Comparison of ENCODE assay signal across 8 mouse cellular contexts in the genomic region with DNA sequence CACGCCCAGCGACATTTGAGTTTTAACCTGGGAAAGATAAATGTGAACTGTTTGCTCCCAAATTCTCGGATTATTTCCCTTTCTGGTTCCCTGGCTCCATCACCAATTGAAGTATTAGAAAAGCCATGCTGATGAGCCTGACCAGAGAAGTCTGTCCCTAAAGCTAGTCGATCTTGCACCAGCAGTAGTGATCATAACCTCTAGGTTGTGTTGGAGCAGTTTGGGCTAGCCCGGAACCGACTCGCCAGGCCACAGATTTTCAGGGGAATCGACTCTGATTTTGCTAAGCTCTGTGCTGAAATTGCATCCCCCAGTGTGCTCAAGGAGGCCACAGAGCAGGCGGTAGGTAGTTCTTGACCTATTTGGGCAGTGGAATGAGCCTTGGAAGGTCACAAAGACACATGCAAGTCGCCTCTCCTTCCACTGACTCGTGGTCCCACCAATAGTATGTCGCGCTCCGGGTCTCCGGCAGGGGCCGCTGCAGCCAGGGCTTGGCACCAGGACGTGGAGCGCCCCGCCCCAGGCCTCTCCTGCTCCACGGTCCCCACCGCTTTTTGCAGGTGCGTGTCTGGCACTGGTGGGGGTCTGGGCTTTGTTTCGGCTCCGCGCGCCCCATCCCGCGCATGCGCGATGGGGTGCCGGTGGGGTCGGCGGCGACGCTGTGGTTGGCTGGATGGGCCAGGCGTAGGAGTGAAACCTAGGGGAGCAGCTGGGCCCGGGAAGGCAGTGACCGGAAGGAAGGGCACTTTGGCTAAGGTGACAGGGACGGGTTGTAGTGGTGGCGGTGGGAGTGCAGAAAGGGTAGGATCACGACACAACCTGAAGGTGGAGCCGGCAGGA. TPM values are rescaled to one million over a fixed set of nuclear protein-coding genes. Genes with fewer than 3 reads are reported as not detected.
DNase-seq lines count a peak whose midpoint lies in the region; ATAC-seq and TF ChIP-seq lines count a peak whose summit lies in the region.

Sirt5 (plus strand) TSS at position 512 of the 840 bp plus-strand sequence.

- DNase-seq in brain, embryonic 14.5 days (ENCODE audit: low read depth): peak; percentile 96
- DNase-seq in kidney, postnatal 10 days: peak; percentile 94
- peak; percentile 78 to 89 for DNase-seq in natural killer cell, adult 2 months (ENCODE audit: low spot score in 2 of 2)

- peaks cover 11% of the 10 kb centered on the region for H3K4me1 ChIP-seq in erythroblast, embryonic 14.5 days (ENCODE audit: control insufficient read depth)
- H3K4me1 ChIP-seq in heart, embryonic 13.5 days: peaks cover 10% of the 10 kb centered on the region
- peaks cover 19% of the 10 kb centered on the region for H3K4me1 ChIP-seq in liver, embryonic 12.5 days
- 0 out of 2 replicates have a peak, but pooled peaks cover 3% of the 10 kb centered on the region for H3K4me1 ChIP-seq in stomach, embryonic 15.5 days

- H3K27me3 ChIP-seq in C2C12 (ENCODE audit: control insufficient read depth, insufficient read depth, insufficient read length): no peaks in the 10 kb centered on the region
- no peaks in the 10 kb centered on the region for H3K27me3 ChIP-seq in erythroblast, embryonic 14.5 days (ENCODE audit: control insufficient read depth)
- no peaks in the 10 kb centered on the region for H3K27me3 ChIP-seq in heart, embryonic 13.5 days (replicated peaks)
- no peaks in the 10 kb centered on the region for H3K27me3 ChIP-seq in liver, embryonic 12.5 days (replicated peaks)
- H3K27me3 ChIP-seq in stomach, embryonic 15.5 days (replicated peaks): no peaks in the 10 kb centered on the region

- peak within 1 kb of the TSS; percentile 64 for H3K27ac ChIP-seq in heart, embryonic 13.5 days (replicated peaks)
- peak within 1 kb of the TSS; percentile 30; the same call in 1 of the 2 replicates for H3K27ac ChIP-seq in liver, embryonic 12.5 days
- H3K27ac ChIP-seq in stomach, embryonic 15.5 days: peak within 1 kb of the TSS; percentile 58; the same call in 1 of the 2 replicates

- H3K79me3 ChIP-seq in C2C12 (ENCODE audit: low read depth): no peaks in the 10 kb centered on the region

- peak within 1 kb of the TSS; percentile 85 for H3K9ac ChIP-seq in heart, embryonic 13.5 days
- H3K9ac ChIP-seq in liver, embryonic 12.5 days: peak within 1 kb of the TSS; percentile 64
- peak within 1 kb of the TSS; percentile 45 for H3K9ac ChIP-seq in stomach, embryonic 15.5 days

- no peaks in the 10 kb centered on the region for H3K36me3 ChIP-seq in C2C12 (ENCODE audit: control insufficient read depth, insufficient read depth)
- H3K36me3 ChIP-seq in erythroblast, embryonic 14.5 days (ENCODE audit: control insufficient read depth): no peaks in the 10 kb centered on the region
- no peaks in the 10 kb centered on the region for H3K36me3 ChIP-seq in heart, embryonic 13.5 days
- no peaks in the 10 kb centered on the region for H3K36me3 ChIP-seq in liver, embryonic 12.5 days
- H3K36me3 ChIP-seq in stomach, embryonic 15.5 days: no peaks in the 10 kb centered on the region

- TF ChIP-seq CTCF in C2C12 (IDR thresholded peaks at IDR 0.05; ENCODE audit: control insufficient read depth, insufficient read depth, insufficient read length): peak; percentile 86
- TF ChIP-seq CTCF in brain, embryonic 14.5 days (IDR thresholded peaks at IDR 0.05; ENCODE audit: borderline replicate concordance, extremely low read depth, insufficient read depth, insufficient read length): peak; percentile 89

- TF ChIP-seq POLR2A in brain, embryonic 14.5 days (IDR thresholded peaks at IDR 0.05; ENCODE audit: borderline replicate concordance, extremely low read depth, insufficient read depth, insufficient read length, poor library complexity, severe bottlenecking): peak; percentile 49; the same call in 1 of the 2 replicates

- H3K79me2 ChIP-seq in C2C12 (ENCODE audit: control insufficient read depth, insufficient read depth): no peaks in the 10 kb centered on the region

- peak within 1 kb of the TSS; percentile 32 for H3K4me3 ChIP-seq in C2C12 (ENCODE audit: insufficient read depth, poor library complexity, severe bottlenecking)
- H3K4me3 ChIP-seq in erythroblast, embryonic 14.5 days (replicated peaks): peak within 1 kb of the TSS; percentile 71
- peak within 1 kb of the TSS; percentile 68 for H3K4me3 ChIP-seq in heart, embryonic 13.5 days
- H3K4me3 ChIP-seq in liver, embryonic 12.5 days: peak within 1 kb of the TSS; percentile 63
- peak within 1 kb of the TSS; percentile 63 for H3K4me3 ChIP-seq in stomach, embryonic 15.5 days (replicated peaks)

- peak within 1 kb of the TSS; percentile 78 for H3K4me2 ChIP-seq in heart, embryonic 13.5 days
- peak within 1 kb of the TSS; percentile 80 for H3K4me2 ChIP-seq in liver, embryonic 12.5 days
- peak within 1 kb of the TSS; percentile 78 for H3K4me2 ChIP-seq in stomach, embryonic 15.5 days

- peak within 1 kb of the TSS; percentile 58 for H3ac ChIP-seq in C2C12 (ENCODE audit: control insufficient read depth, insufficient read length, low read depth)

- WGBS in heart, embryonic 13.5 days: 14% methylated on average over 42 of the region's 42 CpGs
- WGBS in liver, embryonic 12.5 days (ENCODE audit: insufficient replicate concordance): 11% methylated on average over 42 of the region's 42 CpGs
- 14% methylated on average over 42 of the region's 42 CpGs for WGBS in stomach, embryonic 15.5 days

- no peaks in the 10 kb centered on the region for H3K9me3 ChIP-seq in erythroblast, embryonic 14.5 days (ENCODE audit: control insufficient read depth, low read length)
- H3K9me3 ChIP-seq in heart, embryonic 13.5 days: no peaks in the 10 kb centered on the region
- H3K9me3 ChIP-seq in liver, embryonic 12.5 days (replicated peaks): no peaks in the 10 kb centered on the region
- no peaks in the 10 kb centered on the region for H3K9me3 ChIP-seq in stomach, embryonic 15.5 days

- ATAC-seq in heart, embryonic 13.5 days (ENCODE audit: extremely low read depth, insufficient number of reproducible peaks, low FRiP score, low TSS enrichment): peak; percentile 69; the same call in 1 of the 2 replicates
- ATAC-seq in liver, embryonic 12.5 days: peak; percentile 86
- peak; percentile 94 for ATAC-seq in stomach, embryonic 15.5 days (ENCODE audit: insufficient read depth, low FRiP score, low read depth)

TF ChIP-seq in C2C12, 6 proteins besides CTCF, POLR2A, EP300 and RAD21:
- no peak for TF ChIP-seq USF1 (IDR thresholded peaks at IDR 0.05; ENCODE audit: low read depth)
- TF ChIP-seq CEBPB (IDR thresholded peaks at IDR 0.05; ENCODE audit: low read depth): no peak
- no peak for TF ChIP-seq FOSL1 (IDR thresholded peaks at IDR 0.05; ENCODE audit: insufficient read depth, low read length, poor library complexity, severe bottlenecking)
- no peak for TF ChIP-seq MYOG (IDR thresholded peaks at IDR 0.05; ENCODE audit: control insufficient read depth, extremely low read depth, insufficient read length)
- no peak for TF ChIP-seq MAX (IDR thresholded peaks at IDR 0.05)
- no peak for TF ChIP-seq MYOD1 (IDR thresholded peaks at IDR 0.05; ENCODE audit: control insufficient read depth, insufficient read length, low read depth)

RNA-seq across cellular contexts. Expression of gene Sirt5, which starts in this region (rescaled TPM):
- 3.3 TPM for polyA plus RNA-seq in C2C12 (2012; fragmentation: generic; extraction: Trizol)
- 21.3 and 24.0 TPM in 2 replicates for polyA plus RNA-seq in brain, embryonic 14.5 days (2012; rRNA removed)
- 0.14 and 0.17 TPM in 2 replicates for polyA plus RNA-seq in erythroblast, embryonic 14.5 days (2012)
- polyA plus RNA-seq in heart, embryonic 13.5 days (2015; fragmentation: Nextera tagmentation; extraction: Ambion mirVana): 24.5 and 25.5 TPM in 2 replicates
- polyA plus RNA-seq in liver, embryonic 12.5 days (2016; fragmentation: Nextera tagmentation; extraction: Ambion mirVana): 8.1 TPM in 2 replicates
- 16.7 and 18.7 TPM in 2 replicates for polyA plus RNA-seq in stomach, embryonic 15.5 days (2015; fragmentation: Nextera tagmentation; extraction: Ambion mirVana)

Comparison
In these comparisons a context has a peak if more than half of its experiments do, and no peak if none do; other contexts are left out.
1. Peak in every context shown above with its lines: DNase-seq, ATAC-seq, H3K4me3 ChIP-seq and H3K27ac ChIP-seq.